ENCODE assay signal across 9 mouse cellular contexts in genomic region chr8:92721266-92721935, GRCm38 (mm10). TPM values are rescaled to one million over a fixed set of nuclear protein-coding genes. Genes with fewer than 3 reads are reported as not detected.
DNase-seq lines count a peak whose midpoint lies in the region; ATAC-seq and TF ChIP-seq lines count a peak whose summit lies in the region.
"Had no signal": no experiment of that assay in that cellular context is flagged by ENCODE, and none has a peak within 500 bp of the region (broad histone marks: within the 10 kb centered on the region; RNA-seq: fewer than 3 reads in every experiment).

No protein-coding gene starts in this region.

- no peak overlapping the region for H3K4me3 ChIP-seq in cerebellum, adult 2 months (replicated peaks; ENCODE audit: insufficient read depth, low read depth, low read length)
- no peak overlapping the region for H3K4me3 ChIP-seq in forebrain, postnatal 0 days (ENCODE audit: low read depth, low read length)

- H3K36me3 ChIP-seq in forebrain, postnatal 0 days (ENCODE audit: insufficient read depth) = no peaks in the 10 kb centered on the region
- H3K36me3 ChIP-seq: G1E had no signal

- intact Hi-C loops in heart, postnatal 36 days (cut with DNase I) = loop anchor here (1.0 to 10.0 kb wide), 5 partner anchors 75 to 1529 kb away; partner anchors contain the start of gene Irx3

- H3K27ac ChIP-seq in cerebellum, adult 2 months (ENCODE audit: insufficient read depth, low read length) = no peak overlapping the region
- no peak overlapping the region for H3K27ac ChIP-seq in forebrain, postnatal 0 days (ENCODE audit: low read depth, low read length)

- peak; percentile 66 for DNase-seq in 3T3-L1 (ENCODE audit: low read depth, low spot score)
- peak; percentile 36 to 38 for DNase-seq in cerebellum, adult 2 months
- DNase-seq in forebrain, postnatal 0 days = peak; percentile 85
- DNase-seq in heart, postnatal 36 days = peak; percentile 55 to 66
- peak; percentile 61 for DNase-seq in layer of hippocampus, adult 9-11 months
- DNase-seq in lung, postnatal 14 days = peak; percentile 55
- peak; percentile 62 for DNase-seq in right cerebral cortex, postnatal 14 days
- no peak for DNase-seq in spleen, postnatal 14 days (ENCODE audit: low spot score in 2 of 2)

- H3K9ac ChIP-seq in forebrain, postnatal 0 days = no peak overlapping the region

- TF ChIP-seq POLR2A in cerebellum, adult 2 months (IDR thresholded peaks at IDR 0.05; ENCODE audit: borderline replicate concordance, insufficient read depth, low read length) = no peak

- peak; percentile 62 for TF ChIP-seq CTCF in cerebellum, adult 2 months (IDR thresholded peaks at IDR 0.05; ENCODE audit: borderline replicate concordance, insufficient read depth, low read depth, low read length)
- peak; percentile 86 for TF ChIP-seq CTCF in forebrain, postnatal 0 days (IDR thresholded peaks at IDR 0.05; ENCODE audit: low read depth)

- no peaks in the 10 kb centered on the region; the same call in 1 of the 2 replicates for H3K4me1 ChIP-seq in cerebellum, adult 2 months (ENCODE audit: control insufficient read depth, insufficient read depth, low read length)
- no peaks in the 10 kb centered on the region for H3K4me1 ChIP-seq in forebrain, postnatal 0 days (ENCODE audit: insufficient read depth)

- H3K9me3 ChIP-seq in forebrain, postnatal 0 days (ENCODE audit: low read length) = no peaks in the 10 kb centered on the region

- no peak overlapping the region for H3K4me2 ChIP-seq in forebrain, postnatal 0 days (ENCODE audit: low read depth)

- H3K27me3 ChIP-seq in cerebellum, adult 2 months (ENCODE audit: control insufficient read depth, insufficient read depth, low read length) = no peaks in the 10 kb centered on the region; the same call in 1 of the 2 replicates
- no peaks in the 10 kb centered on the region for H3K27me3 ChIP-seq in forebrain, postnatal 0 days (ENCODE audit: insufficient read depth, low read length)

- peak; percentile 96 for ATAC-seq in forebrain, postnatal 0 days

- WGBS in cerebellum, adult 2 months = 26% methylated on average over 12 of the region's 12 CpGs
- 32% methylated on average over 12 of the region's 12 CpGs for WGBS in forebrain, postnatal 0 days

RNA-seq across cellular contexts. Expression of gene Irx6, which starts 47.3 kb away (rescaled TPM):
- 0.30 and 0.41 TPM in 2 replicates for polyA plus RNA-seq in cerebellum, adult 2 months (2012; rRNA removed)
- 0.46 and 1.4 TPM in 2 replicates for total RNA-seq in forebrain, postnatal 0 days (2014; rRNA removed)
- 0.11 and 0.68 TPM in 2 replicates for polyA plus RNA-seq in forebrain, postnatal 0 days (2015; fragmentation: Nextera tagmentation; extraction: Ambion mirVana)
- not detected for total RNA-seq in heart, postnatal 36 days (2021)
- polyA plus RNA-seq: G1E had no signal

Comparison
In these comparisons a context has a peak if more than half of its experiments do, and no peak if none do; other contexts are left out.
1. DNase-seq: peak in 3T3-L1 (single experiment), cerebellum, adult 2 months (2 of 2), forebrain, postnatal 0 days (single experiment), heart, postnatal 36 days (2 of 2), layer of hippocampus, adult 9-11 months (single experiment), lung, postnatal 14 days (single experiment) and right cerebral cortex, postnatal 14 days (single experiment); none in spleen, postnatal 14 days (0 of 2).